Mouse (Mus musculus): ENCODE data around the gene Rnf217. TPM values are rescaled to one million over a fixed set of nuclear protein-coding genes. Genes with fewer than 3 reads are reported as not detected.

The Rnf217 gene
- total and polyA plus RNA-seq, 2 experiments from 2014 or later = 0.70 to 7.9 TPM

DNA sequence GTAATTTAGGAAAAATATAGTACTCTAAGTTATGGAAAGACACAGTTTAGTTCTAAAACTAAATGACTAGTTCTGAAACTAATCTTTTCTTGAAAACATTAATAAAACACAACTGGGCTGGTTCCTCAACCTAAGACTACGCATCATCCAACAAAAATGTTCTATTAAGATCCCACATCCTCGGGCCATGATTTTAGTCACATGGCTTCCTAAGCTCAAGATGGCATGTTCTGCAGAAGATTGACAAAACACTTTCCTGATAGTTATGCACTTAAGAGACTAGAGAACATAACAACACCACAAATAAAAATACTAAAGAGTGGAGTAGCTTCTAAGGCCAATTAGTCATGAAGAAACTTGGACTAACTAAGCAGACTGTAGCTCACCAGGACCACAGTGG lies 76.2 kb downstream of the Rnf217 start:
- no peaks in the 10 kb centered on the region for H3K36me3 ChIP-seq (replicated peaks; ENCODE audit: control insufficient read depth, insufficient read depth, low read length)
- peaks cover 16% of the 10 kb centered on the region for H3K4me1 ChIP-seq (ENCODE audit: control insufficient read depth, insufficient read depth)
- ATAC-seq (ENCODE audit: insufficient read depth, low read depth) = no peak
- no peaks in the 10 kb centered on the region for H3K27me3 ChIP-seq (ENCODE audit: control insufficient read depth, insufficient read depth, low read length)
- H3K9ac ChIP-seq (replicated peaks; ENCODE audit: low read depth, low read length) = no peak overlapping the region
- TF ChIP-seq CTCF (IDR thresholded peaks at IDR 0.05; ENCODE audit: low read depth) = no peak
- no peak for TF ChIP-seq EP300 (IDR thresholded peaks at IDR 0.05; ENCODE audit: low read depth)
- H3K4me2 ChIP-seq (ENCODE audit: low read depth, low read length) = no peak overlapping the region
- H3K27ac ChIP-seq (ENCODE audit: low read depth) = no peak overlapping the region
- no peaks in the 10 kb centered on the region for H3K9me3 ChIP-seq (replicated peaks; ENCODE audit: control insufficient read depth, low read length)
- WGBS = 77% methylated on average over 2 of the region's 2 CpGs
- H3K4me3 ChIP-seq (ENCODE audit: low read depth, low read length) = no peak overlapping the region
- DNase-seq (ENCODE audit: low spot score) = no peak

DNA sequence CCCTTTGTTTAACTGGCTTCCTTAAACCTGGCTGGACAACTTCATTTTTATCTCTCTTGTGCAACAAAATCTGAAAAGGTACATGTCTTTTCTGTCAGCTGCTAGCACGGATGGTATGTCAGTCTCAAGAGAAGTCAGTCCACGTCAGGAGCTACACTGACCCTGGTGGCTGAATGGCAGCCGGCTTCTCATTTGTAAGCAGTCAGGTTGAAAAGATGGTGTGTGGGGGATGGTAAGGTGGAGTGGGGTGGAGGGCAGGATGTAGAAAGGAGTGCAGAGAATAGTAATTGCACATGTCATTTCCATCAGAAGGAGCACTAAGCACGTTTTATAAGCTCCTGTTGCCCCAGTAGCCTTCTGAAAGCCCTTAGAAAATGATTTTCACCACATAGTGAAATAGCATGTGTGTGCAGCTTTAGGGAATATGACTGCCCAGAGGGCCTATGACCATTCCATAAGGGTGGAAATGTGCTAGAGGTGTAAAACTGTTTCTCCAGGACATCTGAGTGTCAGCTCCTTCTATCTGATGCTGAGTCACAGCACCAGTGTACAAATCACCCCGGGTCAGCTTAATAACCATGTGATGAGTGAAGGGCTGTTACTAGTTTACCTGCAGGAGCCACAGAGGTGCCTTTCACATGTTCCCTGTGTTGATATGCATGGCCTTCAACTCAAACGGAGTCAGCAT lies 80.5 kb downstream of the Rnf217 start:
- no peaks in the 10 kb centered on the region for H3K27me3 ChIP-seq (ENCODE audit: control insufficient read depth, insufficient read depth, low read length)
- WGBS = 51% methylated on average over 6 of the region's 6 CpGs
- H3K9me3 ChIP-seq (replicated peaks; ENCODE audit: control insufficient read depth, low read length) = no peaks in the 10 kb centered on the region
- no peaks in the 10 kb centered on the region for H3K36me3 ChIP-seq (replicated peaks; ENCODE audit: control insufficient read depth, insufficient read depth, low read length)
- no peak overlapping the region for H3K27ac ChIP-seq (ENCODE audit: low read depth)
- ATAC-seq (ENCODE audit: insufficient read depth, low read depth) (no peak), DNase-seq (ENCODE audit: low spot score) (no peak)
- TF ChIP-seq CTCF (IDR thresholded peaks at IDR 0.05; ENCODE audit: low read depth) = no peak
- TF ChIP-seq EP300 (IDR thresholded peaks at IDR 0.05; ENCODE audit: low read depth) = no peak
- H3K4me1 ChIP-seq (ENCODE audit: control insufficient read depth, insufficient read depth) = no peaks in the 10 kb centered on the region
- H3K9ac ChIP-seq (replicated peaks; ENCODE audit: low read depth, low read length) = no peak overlapping the region
- no peak overlapping the region for H3K4me3 ChIP-seq (ENCODE audit: low read depth, low read length)
- H3K4me2 ChIP-seq (ENCODE audit: low read depth, low read length) = no peak overlapping the region

DNA sequence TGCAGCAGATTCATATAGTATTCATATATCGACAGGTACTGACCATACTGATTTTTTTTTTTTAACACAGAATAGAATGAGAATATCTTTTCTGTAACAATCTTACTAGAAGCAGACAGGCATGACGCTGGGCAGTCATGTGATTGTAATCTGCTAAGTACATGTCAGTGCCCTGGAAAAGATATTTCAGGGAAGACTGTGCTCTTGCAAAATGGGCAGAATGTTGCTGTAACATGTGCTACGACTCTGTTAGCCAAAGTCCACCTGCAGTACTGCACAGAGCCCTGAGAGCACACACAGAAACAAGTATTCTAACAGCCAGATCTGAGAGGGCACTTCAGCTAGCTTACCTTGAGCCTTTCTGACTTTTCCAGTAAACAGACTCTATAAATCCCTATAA lies 83.3 kb downstream of the Rnf217 start:
- Histone ChIP-seq H3K27ac (ENCODE audit: low read depth) (no peak overlapping the region), H3K4me3 (ENCODE audit: low read depth, low read length) (no peak overlapping the region), H3K4me1 (ENCODE audit: control insufficient read depth, insufficient read depth) (no peaks in the 10 kb centered on the region), H3K27me3 (ENCODE audit: control insufficient read depth, insufficient read depth, low read length) (no peaks in the 10 kb centered on the region), H3K4me2 (ENCODE audit: low read depth, low read length) (no peak overlapping the region), H3K9ac (replicated peaks; ENCODE audit: low read depth, low read length) (no peak overlapping the region), H3K9me3 (replicated peaks; ENCODE audit: control insufficient read depth, low read length) (no peaks in the 10 kb centered on the region), H3K36me3 (replicated peaks; ENCODE audit: control insufficient read depth, insufficient read depth, low read length) (no peaks in the 10 kb centered on the region)
- 80% methylated on average over 3 of the region's 3 CpGs for WGBS
- DNase-seq (ENCODE audit: low spot score) = no peak
- TF ChIP-seq CTCF (IDR thresholded peaks at IDR 0.05; ENCODE audit: low read depth) (no peak), EP300 (IDR thresholded peaks at IDR 0.05; ENCODE audit: low read depth) (no peak)
- ATAC-seq (ENCODE audit: insufficient read depth, low read depth) = no peak

DNA sequence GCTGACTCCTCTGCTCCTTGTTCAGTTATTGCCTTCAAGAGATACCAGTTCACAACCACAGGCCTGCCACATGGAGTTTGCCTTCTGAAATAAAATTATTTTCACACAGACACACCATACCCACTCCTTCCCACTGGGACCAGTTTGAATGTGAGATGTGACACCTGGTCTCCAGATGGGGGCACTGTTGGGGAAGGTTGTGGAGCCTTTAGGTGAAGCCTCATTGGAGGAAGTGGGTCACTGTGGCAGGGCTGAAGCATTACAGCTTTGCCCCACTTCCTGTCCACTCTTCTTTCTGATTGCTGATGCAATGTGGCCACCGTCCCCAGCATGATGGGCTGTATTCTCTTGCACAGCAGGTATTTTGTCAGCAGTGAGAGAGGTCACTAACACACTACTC lies 89.6 kb downstream of the Rnf217 start:
- DNase-seq (ENCODE audit: low spot score) = no peak

DNA sequence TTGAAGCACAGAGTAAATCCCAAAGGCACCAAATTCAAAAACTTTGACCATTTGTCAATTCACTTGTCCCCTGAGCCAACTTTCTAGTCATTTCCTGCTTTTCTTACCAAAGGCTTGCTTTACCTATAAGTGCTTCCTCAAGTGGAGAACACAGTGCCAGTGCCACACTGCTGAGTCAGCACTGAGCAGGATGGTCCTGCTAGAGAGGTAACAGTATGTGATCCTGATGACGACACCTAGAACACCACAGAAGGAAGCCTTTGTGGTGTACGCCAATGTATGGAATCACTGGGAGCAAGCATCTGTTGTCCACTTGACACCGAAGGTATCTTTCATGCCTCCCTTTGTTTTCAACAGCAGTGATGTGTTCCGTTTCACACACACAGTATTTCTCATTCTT lies 90.8 kb downstream of the Rnf217 start:
- TF ChIP-seq EP300 (IDR thresholded peaks at IDR 0.05; ENCODE audit: low read depth) = no peak
- no peak for TF ChIP-seq CTCF (IDR thresholded peaks at IDR 0.05; ENCODE audit: low read depth)
- 88% methylated on average over 4 of the region's 4 CpGs for WGBS
- DNase-seq (ENCODE audit: low spot score) (no peak), ATAC-seq (ENCODE audit: insufficient read depth, low read depth) (no peak)
- Histone ChIP-seq H3K4me2 (ENCODE audit: low read depth, low read length) (no peak overlapping the region), H3K4me1 (ENCODE audit: control insufficient read depth, insufficient read depth) (no peaks in the 10 kb centered on the region), H3K27me3 (ENCODE audit: control insufficient read depth, insufficient read depth, low read length) (no peaks in the 10 kb centered on the region), H3K9me3 (replicated peaks; ENCODE audit: control insufficient read depth, low read length) (no peaks in the 10 kb centered on the region), H3K36me3 (replicated peaks; ENCODE audit: control insufficient read depth, insufficient read depth, low read length) (no peaks in the 10 kb centered on the region), H3K4me3 (ENCODE audit: low read depth, low read length) (no peak overlapping the region), H3K9ac (replicated peaks; ENCODE audit: low read depth, low read length) (no peak overlapping the region), H3K27ac (ENCODE audit: low read depth) (no peak overlapping the region)

More for the DNA sequence above, 89.6 kb downstream of the Rnf217 start:
- Histone ChIP-seq H3K27me3 (ENCODE audit: control insufficient read depth, insufficient read depth, low read length) (no peaks in the 10 kb centered on the region), H3K9ac (replicated peaks; ENCODE audit: low read depth, low read length) (no peak overlapping the region), H3K27ac (ENCODE audit: low read depth) (no peak overlapping the region), H3K36me3 (replicated peaks; ENCODE audit: control insufficient read depth, insufficient read depth, low read length) (no peaks in the 10 kb centered on the region), H3K4me3 (ENCODE audit: low read depth, low read length) (no peak overlapping the region), H3K9me3 (replicated peaks; ENCODE audit: control insufficient read depth, low read length) (no peaks in the 10 kb centered on the region), H3K4me1 (ENCODE audit: control insufficient read depth, insufficient read depth) (no peaks in the 10 kb centered on the region), H3K4me2 (ENCODE audit: low read depth, low read length) (no peak overlapping the region)
- no peak for TF ChIP-seq EP300 (IDR thresholded peaks at IDR 0.05; ENCODE audit: low read depth)
- TF ChIP-seq CTCF (IDR thresholded peaks at IDR 0.05; ENCODE audit: low read depth) = peak; percentile 47
- WGBS = 74% methylated on average over 1 of the region's 1 CpGs
- ATAC-seq (ENCODE audit: insufficient read depth, low read depth) = no peak; the same call in 1 of the 2 replicates

DNA sequence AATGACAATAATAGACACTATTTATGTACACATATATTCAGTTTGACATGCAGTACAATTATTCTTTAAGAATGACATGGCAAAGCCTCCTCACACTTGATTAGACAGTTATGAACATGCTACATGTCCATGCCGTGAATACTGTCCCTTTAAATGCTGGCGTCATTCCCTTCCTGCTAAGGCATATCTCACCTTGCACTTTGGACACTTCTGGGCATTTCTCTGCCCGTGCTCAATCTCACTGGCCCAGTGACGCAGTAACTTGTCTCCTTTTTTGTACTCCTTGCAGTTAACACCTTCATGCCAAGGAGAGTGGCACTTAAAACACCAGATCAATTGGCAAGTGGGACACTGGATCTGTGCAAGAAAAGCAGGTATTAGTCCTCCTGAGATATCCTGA lies 91.8 kb downstream of the Rnf217 start:
- WGBS = 46% methylated on average over 4 of the region's 4 CpGs
- no peaks in the 10 kb centered on the region for H3K27me3 ChIP-seq (ENCODE audit: control insufficient read depth, insufficient read depth, low read length)
- no peaks in the 10 kb centered on the region for H3K9me3 ChIP-seq (replicated peaks; ENCODE audit: control insufficient read depth, low read length)
- TF ChIP-seq CTCF (IDR thresholded peaks at IDR 0.05; ENCODE audit: low read depth) = no peak
- TF ChIP-seq EP300 (IDR thresholded peaks at IDR 0.05; ENCODE audit: low read depth) = no peak
- no peak overlapping the region for H3K9ac ChIP-seq (replicated peaks; ENCODE audit: low read depth, low read length)
- peak; percentile 13 for DNase-seq (ENCODE audit: low spot score)
- H3K36me3 ChIP-seq (replicated peaks; ENCODE audit: control insufficient read depth, insufficient read depth, low read length) = no peaks in the 10 kb centered on the region
- no peaks in the 10 kb centered on the region for H3K4me1 ChIP-seq (ENCODE audit: control insufficient read depth, insufficient read depth)
- H3K4me2 ChIP-seq (ENCODE audit: low read depth, low read length) = no peak overlapping the region
- H3K27ac ChIP-seq (ENCODE audit: low read depth) = no peak overlapping the region
- H3K4me3 ChIP-seq (ENCODE audit: low read depth, low read length) = no peak overlapping the region
- no peak for ATAC-seq (ENCODE audit: insufficient read depth, low read depth)
